Comparison of ENCODE assay signal across 8 mouse cellular contexts in genomic region chr4:127236631-127237030, GRCm38 (mm10). TPM values are rescaled to one million over a fixed set of nuclear protein-coding genes. Genes with fewer than 3 reads are reported as not detected.
DNase-seq lines count a peak whose midpoint lies in the region; ATAC-seq lines count a peak whose summit lies in the region.

No protein-coding gene starts in this region.

- peak overlapping the region; percentile 61 for H3K4me3 ChIP-seq in limb, embryonic 13.5 days
- peak overlapping the region; percentile 60 for H3K4me3 ChIP-seq in stomach, embryonic 16.5 days (replicated peaks; ENCODE audit: low read length)

- peaks cover 7% of the 10 kb centered on the region for H3K4me1 ChIP-seq in limb, embryonic 13.5 days
- peaks cover 6% of the 10 kb centered on the region for H3K4me1 ChIP-seq in stomach, embryonic 16.5 days (ENCODE audit: control insufficient read depth, insufficient read depth, low read length)

- DNase-seq in cerebellum, adult 9-11 months, result peak; percentile 64
- no peak for DNase-seq in cerebellum, postnatal 4 days (ENCODE audit: low spot score in 2 of 2)
- peak; percentile 24 for DNase-seq in retina, embryonic 14.5 days (ENCODE audit: low spot score)
- DNase-seq in retina, postnatal 1 day, result no peak
- DNase-seq in layer of hippocampus, postnatal 25 days (ENCODE audit: extremely low spot score in 1 of 2, low spot score in 1 of 2), result no peak
- no peak for DNase-seq in left cerebral cortex, adult 8-10 months (ENCODE audit: low spot score in 2 of 2)

- H3K27ac ChIP-seq in limb, embryonic 13.5 days, result no peak overlapping the region
- H3K27ac ChIP-seq in stomach, embryonic 16.5 days (ENCODE audit: low read length), result no peak overlapping the region

- H3K9me3 ChIP-seq in limb, embryonic 13.5 days, result no peaks in the 10 kb centered on the region
- H3K9me3 ChIP-seq in stomach, embryonic 16.5 days (replicated peaks; ENCODE audit: control insufficient read depth, low read length), result no peaks in the 10 kb centered on the region

- H3K27me3 ChIP-seq in limb, embryonic 13.5 days, result peaks cover 21% of the 10 kb centered on the region
- H3K27me3 ChIP-seq in stomach, embryonic 16.5 days (ENCODE audit: control insufficient read depth, insufficient read depth, low read length), result peaks cover 12% of the 10 kb centered on the region

- H3K36me3 ChIP-seq in limb, embryonic 13.5 days, result no peaks in the 10 kb centered on the region
- H3K36me3 ChIP-seq in stomach, embryonic 16.5 days (ENCODE audit: control insufficient read depth, insufficient read depth, low read length), result no peaks in the 10 kb centered on the region

- peak overlapping the region; percentile 75 for H3K9ac ChIP-seq in limb, embryonic 13.5 days
- peak overlapping the region; percentile 71 for H3K9ac ChIP-seq in stomach, embryonic 16.5 days (ENCODE audit: low read length)

- ATAC-seq in limb, embryonic 13.5 days (ENCODE audit: low FRiP score, low read depth), result peak; percentile 30; the same call in 1 of the 2 replicates
- peak; percentile 45; the same call in 1 of the 2 replicates for ATAC-seq in stomach, embryonic 16.5 days (ENCODE audit: insufficient read depth, low FRiP score)

- peak overlapping the region; percentile 99 for H3K4me2 ChIP-seq in limb, embryonic 13.5 days (replicated peaks)
- H3K4me2 ChIP-seq in stomach, embryonic 16.5 days (ENCODE audit: low read depth, low read length), result peak overlapping the region; percentile 99

- WGBS in limb, embryonic 13.5 days, result under 1% methylated on average over 14 of the region's 14 CpGs
- 1% methylated on average over 14 of the region's 14 CpGs for WGBS in stomach, embryonic 16.5 days

RNA-seq across cellular contexts. Expression of gene Smim12, which starts 7.0 kb away (rescaled TPM):
- 51.0 and 53.7 TPM in 2 replicates for polyA plus RNA-seq in limb, embryonic 13.5 days (2015; fragmentation: Nextera tagmentation; extraction: Ambion mirVana)
- polyA plus RNA-seq in stomach, embryonic 16.5 days (2015; fragmentation: Nextera tagmentation; extraction: Ambion mirVana), result 56.2 and 56.4 TPM in 2 replicates
- 10 to 100 TPM; 46.7 to 51.6 TPM for total RNA-seq in layer of hippocampus, postnatal 25 days (2021)
- 10 to 100 TPM; 56.2 to 58.6 (median 58.4) TPM for total RNA-seq in left cerebral cortex, adult 8-10 months (2022)

Comparison
In these comparisons a context has a peak if more than half of its experiments do, and no peak if none do; other contexts are left out.
1. DNase-seq: peak in cerebellum, adult 9-11 months (single experiment) and retina, embryonic 14.5 days (single experiment); none in cerebellum, postnatal 4 days (0 of 2), retina, postnatal 1 day (single experiment), layer of hippocampus, postnatal 25 days (0 of 2) and left cerebral cortex, adult 8-10 months (0 of 2).